Mouse (Mus musculus) CH12.LX (cell line): ENCODE results near the gene Cmtm6. TPM values are rescaled to one million over a fixed set of nuclear protein-coding genes. Genes with fewer than 3 reads are reported as not detected.
A peak's percentile ranks its signal among the peaks of the same experiment; 100 is the strongest.

ENCODE experiments used
- DNase-seq: peaks from one replicate; pipeline ENCODE4 v3.0.0-alpha.2; 2013; ENCODE audit errors: extremely low read depth
- H3K27ac ChIP-seq: 2 replicates; pipeline ENCODE4 v1.5.1; 2012; ENCODE audit warnings: low read depth, mild to moderate bottlenecking, control low read depth, moderate library complexity; ENCODE audit not compliant: insufficient read depth
- H3K27me3 ChIP-seq: replicated peaks from 2 replicates; pipeline ENCODE3; 2012; ENCODE audit warnings: inconsistent platforms
- H3K36me3 ChIP-seq, 2 experiments: replicated peaks in 1 of 2; 2 replicates each; pipeline versions ENCODE3 to v1.6.1; 2012; ENCODE audit warnings: inconsistent platforms in 1 of 2, low read length in 1 of 2, mild to moderate bottlenecking in 1 of 2, mixed read lengths in 1 of 2, moderate library complexity in 1 of 2; ENCODE audit not compliant: control insufficient read depth in 1 of 2, insufficient read depth in 1 of 2
- H3K4me1 ChIP-seq, 2 experiments: 2 replicates each; pipeline ENCODE4 v1.6.1; 2012; ENCODE audit warnings: inconsistent platforms in 1 of 2, moderate library complexity in 1 of 2; ENCODE audit not compliant: insufficient read depth in 2 of 2, control insufficient read depth in 1 of 2
- H3K4me2 ChIP-seq: 2 replicates; pipeline ENCODE4 v1.6.1; 2012; ENCODE audit warnings: low read depth, mild to moderate bottlenecking, control low read depth; ENCODE audit not compliant: poor library complexity, insufficient read depth, severe bottlenecking
- H3K4me3 ChIP-seq, 3 experiments: fragments of 150-350 bp in 1 of 3; sonication (generic) in 1 of 3; replicated peaks in 1 of 3; 2 replicates each; pipeline versions ENCODE3 to v1.5.1; 2011 to 2012; ENCODE audit warnings: low read depth in 2 of 3, low read length in 2 of 3, mild to moderate bottlenecking in 2 of 3, moderate library complexity in 2 of 3, control low read depth in 1 of 3, improper control_type of control experiment in 1 of 3, inconsistent platforms in 1 of 3, mixed read lengths in 1 of 3; ENCODE audit not compliant: poor library complexity in 1 of 3
- H3K79me2 ChIP-seq: replicated peaks from 2 replicates; pipeline ENCODE4 v1.6.1; 2012; ENCODE audit warnings: mild to moderate bottlenecking, moderate library complexity; ENCODE audit not compliant: control insufficient read depth, poor library complexity, insufficient read depth, severe bottlenecking; ENCODE audit errors: extremely low read depth
- H3K9ac ChIP-seq: 2 replicates; pipeline ENCODE4 v1.6.1; 2012; ENCODE audit warnings: low read depth, mild to moderate bottlenecking, control low read depth, moderate library complexity; ENCODE audit not compliant: insufficient read depth
- H3K9me3 ChIP-seq: replicated peaks from 2 replicates; pipeline ENCODE3; 2012; ENCODE audit warnings: low read length, inconsistent platforms, mixed read lengths
- BHLHE40 ChIP-seq: IDR thresholded peaks from 2 replicates; pipeline ENCODE4 v1.6.1; 2011; ENCODE audit warnings: mild to moderate bottlenecking, low read depth, low read length, improper control_type of control experiment
- CHD1 ChIP-seq: IDR thresholded peaks from 2 replicates; pipeline ENCODE4 v1.6.1; 2012; ENCODE audit warnings: low read depth, low read length, improper control_type of control experiment, inconsistent platforms
- CTCF ChIP-seq, 2 experiments: IDR thresholded peaks in 1 of 2; conservative IDR thresholded peaks in 1 of 2; 2 replicates each; pipeline ENCODE4 v1.5.1; 2011 to 2012; ENCODE audit warnings: low read depth in 2 of 2, low read length in 2 of 2, improper control_type of control experiment in 1 of 2, inconsistent platforms in 1 of 2, mild to moderate bottlenecking in 1 of 2, moderate library complexity in 1 of 2
- E2F4 ChIP-seq: IDR thresholded peaks from 2 replicates; pipeline ENCODE4 v1.6.1; 2011; ENCODE audit warnings: low read depth, low read length, improper control_type of control experiment; ENCODE audit not compliant: insufficient replicate concordance
- ELF1 ChIP-seq: IDR thresholded peaks from 2 replicates; pipeline ENCODE4 v1.6.1; 2014; ENCODE audit warnings: low read depth, mild to moderate bottlenecking, inconsistent platforms, low read length, improper control_type of control experiment
- EP300 ChIP-seq: IDR thresholded peaks from 2 replicates; pipeline ENCODE4 v1.6.1; 2011; ENCODE audit warnings: low read length, improper control_type of control experiment
- ETS1 ChIP-seq: conservative IDR thresholded peaks from 2 replicates; pipeline ENCODE4 v1.6.1; 2012; ENCODE audit warnings: low read depth, mild to moderate bottlenecking, inconsistent platforms, low read length, improper control_type of control experiment, moderate library complexity
- JUND ChIP-seq: conservative IDR thresholded peaks from 2 replicates; pipeline ENCODE4 v1.6.1; 2011; ENCODE audit warnings: low read depth, low read length, improper control_type of control experiment
- MAFK ChIP-seq: IDR thresholded peaks from 2 replicates; pipeline ENCODE4 v1.6.1; 2011; ENCODE audit warnings: low read length, improper control_type of control experiment; ENCODE audit not compliant: insufficient replicate concordance
- MAX ChIP-seq: IDR thresholded peaks from 2 replicates; pipeline ENCODE4 v1.6.1; 2011; ENCODE audit warnings: low read length, improper control_type of control experiment
- MEF2A ChIP-seq: IDR thresholded peaks from 2 replicates; pipeline ENCODE4 v1.6.1; 2014; ENCODE audit warnings: low read depth, mild to moderate bottlenecking, inconsistent platforms, low read length, improper control_type of control experiment, borderline replicate concordance
- MXI1 ChIP-seq: IDR thresholded peaks from 2 replicates; pipeline ENCODE4 v1.6.1; 2011; ENCODE audit warnings: mild to moderate bottlenecking, low read depth, low read length, improper control_type of control experiment
- MYC ChIP-seq: IDR thresholded peaks from 2 replicates; pipeline ENCODE4 v1.6.1; 2011; ENCODE audit warnings: low read depth, mild to moderate bottlenecking, improper control_type of control experiment, low read length
- NELFE ChIP-seq: IDR thresholded peaks from 2 replicates; pipeline ENCODE4 v1.6.1; 2011; ENCODE audit warnings: low read depth, low read length, improper control_type of control experiment
- PAX5 ChIP-seq: IDR thresholded peaks from 2 replicates; pipeline ENCODE4 v1.6.1; 2012; ENCODE audit warnings: low read length, inconsistent platforms, mixed read lengths
- POLR2A ChIP-seq: IDR thresholded peaks from 2 replicates; pipeline ENCODE4 v1.6.1; 2011; ENCODE audit warnings: low read depth, mild to moderate bottlenecking, improper control_type of control experiment, low read length
- SIN3A ChIP-seq: IDR thresholded peaks from 2 replicates; pipeline ENCODE4 v1.6.1; 2012; ENCODE audit warnings: low read length, improper control_type of control experiment, inconsistent platforms
- SMC3 ChIP-seq: IDR thresholded peaks from 2 replicates; pipeline ENCODE4 v1.6.1; 2011; ENCODE audit warnings: low read depth, low read length, improper control_type of control experiment
- TCF12 ChIP-seq: IDR thresholded peaks from 2 replicates; pipeline ENCODE4 v1.6.1; 2014; ENCODE audit warnings: low read depth, mild to moderate bottlenecking, inconsistent platforms, low read length, improper control_type of control experiment
- ZC3H11A ChIP-seq: IDR thresholded peaks from 2 replicates; pipeline ENCODE4 v1.6.1; 2012; ENCODE audit warnings: low read depth, mild to moderate bottlenecking, inconsistent platforms, low read length, improper control_type of control experiment
- ZKSCAN1 ChIP-seq: IDR thresholded peaks from 2 replicates; pipeline ENCODE4 v1.6.1; 2012; ENCODE audit warnings: low read depth, inconsistent platforms, low read length, improper control_type of control experiment, borderline replicate concordance
- ZNF384 ChIP-seq: IDR thresholded peaks from 2 replicates; pipeline ENCODE4 v1.6.1; 2012; ENCODE audit warnings: low read depth, low read length, improper control_type of control experiment, inconsistent platforms
- dilution Hi-C: fragments of 300-500 bp; cut with MboI; formaldehyde crosslinking; loops from 2 replicates; pipeline ENCODE4 v1.14.3; 2020; ENCODE audit warnings: low sequenced_read_pairs; ENCODE audit not compliant: extremely low pct_unique_long_range_greater_than_20kb, extremely low pct_ligation_motif_present
- in situ Hi-C: fragments of 300-500 bp; cut with MboI; formaldehyde crosslinking; loops from 3 replicates; pipeline ENCODE4 v1.14.3; 2019; ENCODE audit warnings: low sequenced_read_pairs, low pct_ligation_motif_present, low pct_unique_long_range_greater_than_20kb, mixed read lengths
- polyA plus RNA-seq: library from polyadenylated mRNA; unstranded; fragments of >175 nt; gene quantifications from 2 replicates; pipeline ENCODE4 v1.2.1, GENCODE M21; 2012; ENCODE audit warnings: low read depth; ENCODE audit not compliant: insufficient read length
- total RNA-seq, 2 experiments: library from RNA; depleted of rRNA; stranded (reverse); fragments of 300-350 nt in 1 of 2; fragments of >200 nt in 1 of 2; gene quantifications; 2 replicates each; pipeline ENCODE4 v1.2.3; 2012 to 2014

Gene Cmtm6
- total and polyA plus RNA-seq, 3 experiments = 30.1 to 39.5 (median 38.0) TPM

DNA sequence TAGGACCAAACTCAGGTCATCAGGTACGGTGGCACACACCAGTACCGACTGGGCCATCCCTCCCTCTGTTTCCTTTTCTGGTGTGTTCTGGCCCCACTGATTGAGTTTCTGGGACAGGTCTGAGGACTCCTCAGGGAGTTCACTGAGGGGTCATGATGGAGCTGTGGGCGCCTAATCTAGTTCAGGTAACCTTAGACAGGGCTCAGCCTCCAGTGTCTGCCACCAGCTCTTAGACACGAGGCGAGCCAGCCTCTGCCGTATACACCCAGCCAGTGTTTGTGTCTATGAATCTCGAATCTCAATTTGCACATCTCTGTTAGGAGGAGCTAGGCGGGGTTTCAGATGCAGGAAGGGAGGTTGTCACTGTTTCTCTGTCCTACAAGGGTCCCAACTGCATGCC is 59.1 kb downstream of the Cmtm6 start:
- TF ChIP-seq ZNF384 (no peak), CHD1 (no peak), MAX (no peak), BHLHE40 (no peak)
- Histone ChIP-seq H3K27me3 (no peaks in the 10 kb centered on the region), H3K27ac (no peak overlapping the region), H3K9ac (no peak overlapping the region), H3K4me2 (no peak overlapping the region), H3K79me2 (no peaks in the 10 kb centered on the region), H3K4me3 (no peak overlapping the region), H3K36me3 (no peaks in the 10 kb centered on the region), H3K9me3 (peaks cover 6% of the 10 kb centered on the region), H3K4me1 (peaks cover 0 to 15% of the 10 kb centered on the region in 2 experiments; a peak in 2 of 4 replicates)
- dilution Hi-C loops (no loop called here), in situ Hi-C loops (loop anchor here (5.0 to 10.0 kb wide), 2 partner anchors 33 to 135 kb away; no protein-coding TSS in a partner anchor)
- no peak for DNase-seq

GRCm38 (mm10) chr9:114793764-114794295 is 62.9 kb downstream of the Cmtm6 start:
- DNase-seq = no peak
- Histone ChIP-seq H3K36me3 (no peaks in the 10 kb centered on the region), H3K4me3 (no peak overlapping the region), H3K27ac (no peak overlapping the region), H3K79me2 (no peaks in the 10 kb centered on the region), H3K9me3 (no peaks in the 10 kb centered on the region), H3K9ac (no peak overlapping the region), H3K27me3 (no peaks in the 10 kb centered on the region), H3K4me1 (peaks cover 0 to 13% of the 10 kb centered on the region in 2 experiments; a peak in 2 of 4 replicates), H3K4me2 (no peak overlapping the region)
- TF ChIP-seq ZNF384 (peak; percentile 58), EP300 (no peak), CTCF (conservative IDR thresholded peaks at IDR 0.05 in 1 of 2, IDR thresholded peaks at IDR 0.05 in 1 of 2; ENCODE audit: low read depth in 2 of 2, low read length in 2 of 2) (no peak), SIN3A (no peak), TCF12 (no peak), ETS1 (no peak)
- dilution Hi-C loops = no loop called here
- in situ Hi-C loops = loop anchor here (5.0 to 10.0 kb wide), 2 partner anchors 37 to 131 kb away; no protein-coding TSS in a partner anchor

DNA sequence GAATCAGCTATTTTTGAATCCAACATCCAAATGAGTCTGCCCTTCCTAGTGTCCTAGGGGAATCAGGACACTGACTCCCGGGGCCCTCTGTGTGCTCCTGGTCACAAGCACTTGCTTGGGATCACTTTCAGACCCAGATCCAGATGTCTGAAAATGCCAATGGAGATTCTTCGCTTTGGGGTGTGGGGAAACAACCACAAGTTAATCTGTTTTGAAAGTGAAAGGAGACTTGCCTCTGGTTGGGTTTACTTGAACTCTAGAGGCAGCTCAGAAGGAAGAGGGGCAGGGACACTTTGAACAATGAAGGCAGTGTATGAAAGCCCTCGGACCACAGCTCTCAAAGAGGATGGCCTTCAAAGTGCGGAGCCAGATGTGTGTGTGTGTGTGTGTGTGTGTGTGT is 63.6 kb downstream of the Cmtm6 start:
- Histone ChIP-seq H3K4me1 (peaks cover 0 to 13% of the 10 kb centered on the region in 2 experiments; a peak in 2 of 4 replicates), H3K27me3 (no peaks in the 10 kb centered on the region), H3K4me3 (no peak overlapping the region), H3K9me3 (no peaks in the 10 kb centered on the region), H3K79me2 (no peaks in the 10 kb centered on the region), H3K4me2 (peak overlapping the region; percentile 2; the same call in 1 of the 2 replicates), H3K9ac (no peak overlapping the region), H3K27ac (no peak overlapping the region), H3K36me3 (no peaks in the 10 kb centered on the region)
- DNase-seq = no peak
- TF ChIP-seq NELFE (no peak), ETS1 (no peak), SMC3 (no peak), ZKSCAN1 (no peak), E2F4 (no peak), CHD1 (no peak), PAX5 (no peak), ZC3H11A (no peak), MYC (no peak), EP300 (no peak), ELF1 (no peak), ZNF384 (no peak), POLR2A (no peak), MAFK (no peak), TCF12 (no peak), MXI1 (no peak), JUND (no peak), MEF2A (no peak)
- dilution Hi-C loops (no loop called here), in situ Hi-C loops (loop anchor here (5.0 to 10.0 kb wide), 2 partner anchors 37 to 130 kb away; no protein-coding TSS in a partner anchor)
